Mouse (Mus musculus) CH12.LX (cell line): Measurements from ENCODE around the gene Tlr2. TPM values are rescaled to one million over a fixed set of nuclear protein-coding genes. Genes with fewer than 3 reads are reported as not detected.

ENCODE experiments used
- DNase-seq: peaks from one replicate; pipeline ENCODE4 v3.0.0-alpha.2; 2013; ENCODE audit errors: extremely low read depth
- H3K27ac ChIP-seq: 2 replicates; pipeline ENCODE4 v1.5.1; 2012; ENCODE audit warnings: low read depth, mild to moderate bottlenecking, control low read depth, moderate library complexity; ENCODE audit not compliant: insufficient read depth
- H3K27me3 ChIP-seq: replicated peaks from 2 replicates; pipeline ENCODE3; 2012; ENCODE audit warnings: inconsistent platforms
- H3K36me3 ChIP-seq, 2 experiments: replicated peaks in 1 of 2; 2 replicates each; pipeline versions ENCODE3 to v1.6.1; 2012; ENCODE audit warnings: inconsistent platforms in 1 of 2, low read length in 1 of 2, mild to moderate bottlenecking in 1 of 2, mixed read lengths in 1 of 2, moderate library complexity in 1 of 2; ENCODE audit not compliant: control insufficient read depth in 1 of 2, insufficient read depth in 1 of 2
- H3K4me1 ChIP-seq, 2 experiments: 2 replicates each; pipeline ENCODE4 v1.6.1; 2012; ENCODE audit warnings: inconsistent platforms in 1 of 2, moderate library complexity in 1 of 2; ENCODE audit not compliant: insufficient read depth in 2 of 2, control insufficient read depth in 1 of 2
- H3K4me2 ChIP-seq: 2 replicates; pipeline ENCODE4 v1.6.1; 2012; ENCODE audit warnings: low read depth, mild to moderate bottlenecking, control low read depth; ENCODE audit not compliant: poor library complexity, insufficient read depth, severe bottlenecking
- H3K4me3 ChIP-seq, 3 experiments: fragments of 150-350 bp in 1 of 3; sonication (generic) in 1 of 3; replicated peaks in 1 of 3; 2 replicates each; pipeline versions ENCODE3 to v1.5.1; 2011 to 2012; ENCODE audit warnings: low read depth in 2 of 3, low read length in 2 of 3, mild to moderate bottlenecking in 2 of 3, moderate library complexity in 2 of 3, control low read depth in 1 of 3, improper control_type of control experiment in 1 of 3, inconsistent platforms in 1 of 3, mixed read lengths in 1 of 3; ENCODE audit not compliant: poor library complexity in 1 of 3
- H3K79me2 ChIP-seq: replicated peaks from 2 replicates; pipeline ENCODE4 v1.6.1; 2012; ENCODE audit warnings: mild to moderate bottlenecking, moderate library complexity; ENCODE audit not compliant: control insufficient read depth, poor library complexity, insufficient read depth, severe bottlenecking; ENCODE audit errors: extremely low read depth
- H3K9ac ChIP-seq: 2 replicates; pipeline ENCODE4 v1.6.1; 2012; ENCODE audit warnings: low read depth, mild to moderate bottlenecking, control low read depth, moderate library complexity; ENCODE audit not compliant: insufficient read depth
- H3K9me3 ChIP-seq: replicated peaks from 2 replicates; pipeline ENCODE3; 2012; ENCODE audit warnings: low read length, inconsistent platforms, mixed read lengths
- BHLHE40 ChIP-seq: IDR thresholded peaks from 2 replicates; pipeline ENCODE4 v1.6.1; 2011; ENCODE audit warnings: mild to moderate bottlenecking, low read depth, low read length, improper control_type of control experiment
- CHD1 ChIP-seq: IDR thresholded peaks from 2 replicates; pipeline ENCODE4 v1.6.1; 2012; ENCODE audit warnings: low read depth, low read length, improper control_type of control experiment, inconsistent platforms
- E2F4 ChIP-seq: IDR thresholded peaks from 2 replicates; pipeline ENCODE4 v1.6.1; 2011; ENCODE audit warnings: low read depth, low read length, improper control_type of control experiment; ENCODE audit not compliant: insufficient replicate concordance
- ETS1 ChIP-seq: conservative IDR thresholded peaks from 2 replicates; pipeline ENCODE4 v1.6.1; 2012; ENCODE audit warnings: low read depth, mild to moderate bottlenecking, inconsistent platforms, low read length, improper control_type of control experiment, moderate library complexity
- GABPA ChIP-seq: IDR thresholded peaks from 2 replicates; pipeline ENCODE4 v1.6.1; 2012; ENCODE audit warnings: low read depth, low read length, improper control_type of control experiment, inconsistent platforms; ENCODE audit not compliant: insufficient replicate concordance
- HCFC1 ChIP-seq: IDR thresholded peaks from 2 replicates; pipeline ENCODE4 v1.6.1; 2012; ENCODE audit warnings: low read depth, mild to moderate bottlenecking, inconsistent platforms, low read length, improper control_type of control experiment
- JUND ChIP-seq: conservative IDR thresholded peaks from 2 replicates; pipeline ENCODE4 v1.6.1; 2011; ENCODE audit warnings: low read depth, low read length, improper control_type of control experiment
- MAFK ChIP-seq: IDR thresholded peaks from 2 replicates; pipeline ENCODE4 v1.6.1; 2011; ENCODE audit warnings: low read length, improper control_type of control experiment; ENCODE audit not compliant: insufficient replicate concordance
- MAX ChIP-seq: IDR thresholded peaks from 2 replicates; pipeline ENCODE4 v1.6.1; 2011; ENCODE audit warnings: low read length, improper control_type of control experiment
- NRF1 ChIP-seq: IDR thresholded peaks from 2 replicates; pipeline ENCODE4 v1.6.1; 2014; ENCODE audit warnings: low read depth, mild to moderate bottlenecking, inconsistent platforms, low read length, improper control_type of control experiment, moderate library complexity
- POLR2AphosphoS2 ChIP-seq: IDR thresholded peaks from 2 replicates; pipeline ENCODE4 v1.6.1; 2011; ENCODE audit warnings: low read depth, low read length, improper control_type of control experiment
- RAD21 ChIP-seq: IDR thresholded peaks from 2 replicates; pipeline ENCODE4 v1.6.1; 2011; ENCODE audit warnings: low read depth, mild to moderate bottlenecking, low read length, improper control_type of control experiment, moderate library complexity
- SMC3 ChIP-seq: IDR thresholded peaks from 2 replicates; pipeline ENCODE4 v1.6.1; 2011; ENCODE audit warnings: low read depth, low read length, improper control_type of control experiment
- TBP ChIP-seq: conservative IDR thresholded peaks from 2 replicates; pipeline ENCODE4 v1.6.1; 2011; ENCODE audit warnings: low read depth, low read length, improper control_type of control experiment
- UBTF ChIP-seq: IDR thresholded peaks from 2 replicates; pipeline ENCODE4 v1.6.1; 2012; ENCODE audit warnings: low read depth, mild to moderate bottlenecking, inconsistent platforms, low read length, improper control_type of control experiment, moderate library complexity
- USF2 ChIP-seq: conservative IDR thresholded peaks from 2 replicates; pipeline ENCODE4 v1.6.1; 2011; ENCODE audit warnings: low read depth, low read length, improper control_type of control experiment
- ZC3H11A ChIP-seq: IDR thresholded peaks from 2 replicates; pipeline ENCODE4 v1.6.1; 2012; ENCODE audit warnings: low read depth, mild to moderate bottlenecking, inconsistent platforms, low read length, improper control_type of control experiment
- ZKSCAN1 ChIP-seq: IDR thresholded peaks from 2 replicates; pipeline ENCODE4 v1.6.1; 2012; ENCODE audit warnings: low read depth, inconsistent platforms, low read length, improper control_type of control experiment, borderline replicate concordance
- ZMIZ1 ChIP-seq: IDR thresholded peaks from 2 replicates; pipeline ENCODE4 v1.6.1; 2012; ENCODE audit warnings: low read depth, mild to moderate bottlenecking, inconsistent platforms, low read length, improper control_type of control experiment
- dilution Hi-C: fragments of 300-500 bp; cut with MboI; formaldehyde crosslinking; loops from 2 replicates; pipeline ENCODE4 v1.14.3; 2020; ENCODE audit warnings: low sequenced_read_pairs; ENCODE audit not compliant: extremely low pct_unique_long_range_greater_than_20kb, extremely low pct_ligation_motif_present
- in situ Hi-C: fragments of 300-500 bp; cut with MboI; formaldehyde crosslinking; loops from 3 replicates; pipeline ENCODE4 v1.14.3; 2019; ENCODE audit warnings: low sequenced_read_pairs, low pct_ligation_motif_present, low pct_unique_long_range_greater_than_20kb, mixed read lengths
- polyA plus RNA-seq: library from polyadenylated mRNA; unstranded; fragments of >175 nt; gene quantifications from 2 replicates; pipeline ENCODE4 v1.2.1, GENCODE M21; 2012; ENCODE audit warnings: low read depth; ENCODE audit not compliant: insufficient read length
- total RNA-seq, 2 experiments: library from RNA; depleted of rRNA; stranded (reverse); fragments of 300-350 nt in 1 of 2; fragments of >200 nt in 1 of 2; gene quantifications; 2 replicates each; pipeline ENCODE4 v1.2.3; 2012 to 2014

Gene Tlr2
- total and polyA plus RNA-seq, 3 experiments = 8.8 to 19.9 (median 19.6) TPM

GRCm38 (mm10) chr3:83828145-83828611, 13.4 kb downstream of the Tlr2 start:
- Histone ChIP-seq H3K9me3 (no peaks in the 10 kb centered on the region), H3K27ac (no peak overlapping the region), H3K79me2 (no peaks in the 10 kb centered on the region), H3K4me1 (no peaks in the 10 kb centered on the region), H3K4me3 (no peak overlapping the region), H3K4me2 (no peak overlapping the region), H3K9ac (no peak overlapping the region), H3K36me3 (peaks cover 0 to 2% of the 10 kb centered on the region in 2 experiments), H3K27me3 (no peaks in the 10 kb centered on the region)
- dilution Hi-C loops = no loop called here
- in situ Hi-C loops = no loop called here
- DNase-seq = no peak
- no peak for TF ChIP-seq ZC3H11A

DNA sequence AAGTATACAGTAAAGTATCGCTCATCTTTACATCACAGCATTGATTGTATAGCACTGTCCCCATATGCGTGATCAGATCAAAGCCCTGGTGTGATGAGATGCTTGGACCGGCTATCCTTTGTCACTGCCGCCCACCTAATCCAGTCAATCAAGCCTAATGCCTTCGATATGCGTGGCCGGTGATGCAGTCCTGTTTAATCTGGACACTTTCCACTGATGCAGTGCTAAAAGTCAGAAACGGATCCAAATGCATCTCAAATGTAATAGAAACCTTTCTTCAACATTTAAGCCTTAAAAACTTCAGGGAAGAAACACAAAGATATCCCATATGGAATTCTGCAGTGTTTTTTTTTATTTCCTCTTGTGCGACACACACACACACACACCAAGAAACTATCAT, 13.9 kb downstream of the Tlr2 start:
- dilution Hi-C loops (no loop called here), in situ Hi-C loops (no loop called here)
- Histone ChIP-seq H3K9ac (no peak overlapping the region), H3K4me1 (no peaks in the 10 kb centered on the region), H3K4me3 (no peak overlapping the region), H3K36me3 (peaks cover 0 to 2% of the 10 kb centered on the region in 2 experiments), H3K27ac (no peak overlapping the region), H3K4me2 (no peak overlapping the region), H3K79me2 (no peaks in the 10 kb centered on the region), H3K27me3 (no peaks in the 10 kb centered on the region), H3K9me3 (no peaks in the 10 kb centered on the region)
- DNase-seq = no peak
- TF ChIP-seq TBP (no peak), ZKSCAN1 (no peak), BHLHE40 (no peak), HCFC1 (no peak), SMC3 (no peak), ETS1 (no peak), NRF1 (no peak), RAD21 (no peak), USF2 (no peak), GABPA (no peak), MAX (no peak), JUND (no peak), MAFK (no peak), ZMIZ1 (no peak), CHD1 (no peak), UBTF (no peak), E2F4 (no peak), POLR2AphosphoS2 (no peak)
